Mouse (Mus musculus) erythroblast, embryonic 14.5 days (primary cell): Measurements from ENCODE around the gene Nrsn2. TPM values are rescaled to one million over a fixed set of nuclear protein-coding genes. Genes with fewer than 3 reads are reported as not detected.
A peak's percentile ranks its signal among the peaks of the same experiment; 100 is the strongest.
"Not testable (repeated sequence)": the region's sequence is repeated elsewhere in the genome, so short reads cannot be mapped to it uniquely, and the experiment has no call there.

ENCODE experiments used
- H3K27me3 ChIP-seq: 2 replicates; pipeline ENCODE4 v1.6.1; 2012; ENCODE audit warnings: inconsistent platforms; ENCODE audit not compliant: control insufficient read depth
- H3K36me3 ChIP-seq: 2 replicates; pipeline ENCODE4 v1.6.1; 2012; ENCODE audit warnings: mild to moderate bottlenecking, inconsistent platforms; ENCODE audit not compliant: control insufficient read depth
- H3K4me1 ChIP-seq: 2 replicates; pipeline ENCODE4 v1.6.1; 2012; ENCODE audit warnings: inconsistent platforms; ENCODE audit not compliant: control insufficient read depth
- H3K4me3 ChIP-seq: replicated peaks from 2 replicates; pipeline ENCODE3; 2012; ENCODE audit warnings: moderate library complexity, mild to moderate bottlenecking, inconsistent platforms
- H3K9me3 ChIP-seq: 2 replicates; pipeline ENCODE4 v1.6.1; 2012; ENCODE audit warnings: low read length, inconsistent platforms, mixed read lengths; ENCODE audit not compliant: control insufficient read depth
- GATA1 ChIP-seq: IDR thresholded peaks from 2 replicates; pipeline ENCODE4 v1.6.1; 2012; ENCODE audit warnings: low read length, inconsistent platforms, mixed read lengths
- TAL1 ChIP-seq: IDR thresholded peaks from 3 replicates; pipeline ENCODE4 v1.6.1; 2012; ENCODE audit warnings: low read length, inconsistent platforms, mixed read lengths
- polyA plus RNA-seq: library from polyadenylated mRNA; stranded (reverse); fragments of >175 nt; gene quantifications from 2 replicates; pipeline ENCODE4 v1.2.3, GENCODE M21; 2012

Gene Nrsn2
- polyA plus RNA-seq, 1 experiment: not detected

- TF ChIP-seq TAL1 (no peak), GATA1 (no peak)
- peaks cover 5% of the 10 kb centered on the region; the same call in 1 of the 2 replicates for H3K27me3 ChIP-seq
- H3K36me3 ChIP-seq: no peaks in the 10 kb centered on the region
- peak overlapping the region; percentile 43 for H3K4me3 ChIP-seq
- peaks cover 3% of the 10 kb centered on the region for H3K9me3 ChIP-seq
- H3K4me1 ChIP-seq: peaks cover 15% of the 10 kb centered on the region
Observed at GRCm38 (mm10) chr2:152363245-152364147, 12.9 kb downstream of the Nrsn2 start.

- H3K36me3 ChIP-seq: no peaks in the 10 kb centered on the region
- H3K9me3 ChIP-seq: peaks cover 3% of the 10 kb centered on the region
- no peak for TF ChIP-seq TAL1
- peaks cover 15% of the 10 kb centered on the region for H3K4me1 ChIP-seq
- no peak overlapping the region for H3K4me3 ChIP-seq
- peaks cover 5% of the 10 kb centered on the region; the same call in 1 of the 2 replicates for H3K27me3 ChIP-seq
Observed at GRCm38 (mm10) chr2:152361193-152361592, 15.2 kb downstream of the Nrsn2 start.

DNA sequence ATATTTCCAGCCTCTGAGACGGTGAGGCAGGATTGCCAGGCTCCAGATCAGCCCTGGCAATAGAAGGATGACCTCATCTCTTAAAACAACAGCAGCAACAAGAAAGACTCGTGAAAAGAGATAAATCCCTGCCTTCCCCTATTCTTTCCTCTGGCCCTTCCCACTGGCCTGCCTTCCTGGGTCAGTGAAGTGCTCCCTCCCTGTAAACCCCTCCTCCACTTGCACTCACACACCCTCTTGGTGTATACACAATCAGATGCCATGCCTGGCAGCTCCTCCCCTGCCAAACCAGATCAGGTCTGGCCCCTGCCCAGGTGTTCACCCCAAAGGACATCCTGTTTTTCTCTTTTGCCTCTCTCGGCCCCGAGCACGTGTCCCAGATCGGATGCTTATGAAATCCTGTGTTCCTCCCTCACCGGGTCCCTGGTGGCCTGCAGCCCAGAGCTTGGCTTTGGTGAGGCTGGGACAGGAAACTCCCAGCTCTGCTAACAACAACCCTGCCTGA is 16.1 kb downstream of the Nrsn2 start:
- Histone ChIP-seq H3K9me3 (peaks cover 3% of the 10 kb centered on the region), H3K4me1 (peaks cover 15% of the 10 kb centered on the region), H3K4me3 (no peak overlapping the region), H3K36me3 (no peaks in the 10 kb centered on the region), H3K27me3 (peaks cover 5% of the 10 kb centered on the region; the same call in 1 of the 2 replicates)
- TF ChIP-seq GATA1 (no peak), TAL1 (no peak)

DNA sequence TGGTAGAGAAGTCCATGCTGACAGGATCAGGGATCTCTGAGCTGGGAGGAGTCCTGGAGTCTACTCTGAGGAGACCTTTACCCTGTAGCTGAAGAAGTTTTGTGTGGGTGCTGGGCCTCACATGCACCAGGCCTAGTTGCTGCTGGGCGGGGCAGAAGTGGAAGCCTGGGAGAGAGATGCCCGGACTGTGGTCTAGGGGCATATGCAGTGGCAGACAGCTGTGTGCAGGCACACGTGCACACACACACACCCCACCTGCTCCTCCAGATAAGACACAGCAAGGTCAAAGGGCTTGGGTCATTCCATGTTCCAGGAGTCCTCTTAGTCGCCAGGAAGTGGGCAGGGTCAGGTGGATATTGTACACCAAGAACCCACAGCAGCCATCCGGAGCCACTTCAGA is 16.8 kb downstream of the Nrsn2 start:
- no peak for TF ChIP-seq TAL1
- TF ChIP-seq GATA1: no peak
- Histone ChIP-seq H3K27me3 (peaks cover 5% of the 10 kb centered on the region; the same call in 1 of the 2 replicates), H3K36me3 (no peaks in the 10 kb centered on the region), H3K4me1 (peaks cover 15% of the 10 kb centered on the region), H3K9me3 (peaks cover 3% of the 10 kb centered on the region), H3K4me3 (no peak overlapping the region)

GRCm38 (mm10) chr2:152358977-152359376 is 17.5 kb downstream of the Nrsn2 start:
- H3K27me3 ChIP-seq, H3K4me3 ChIP-seq, H3K9me3 ChIP-seq, H3K36me3 ChIP-seq: not testable (repeated sequence)
- peaks cover 14% of the 10 kb centered on the region for H3K4me1 ChIP-seq

- H3K27me3 ChIP-seq: peaks cover 5% of the 10 kb centered on the region; the same call in 1 of the 2 replicates
- H3K9me3 ChIP-seq: peaks cover 3% of the 10 kb centered on the region
- no peaks in the 10 kb centered on the region for H3K36me3 ChIP-seq
- TF ChIP-seq GATA1: no peak
- TF ChIP-seq TAL1: no peak
- H3K4me1 ChIP-seq: peaks cover 7% of the 10 kb centered on the region
- H3K4me3 ChIP-seq: no peak overlapping the region
Observed at GRCm38 (mm10) chr2:152357254-152357653, 19.2 kb downstream of the Nrsn2 start.

GRCm38 (mm10) chr2:152349842-152350540 is 26.4 kb downstream of the Nrsn2 start:
- Histone ChIP-seq H3K9me3 (no peaks in the 10 kb centered on the region), H3K4me1 (peaks cover 52% of the 10 kb centered on the region), H3K4me3 (no peak overlapping the region), H3K36me3 (no peaks in the 10 kb centered on the region), H3K27me3 (no peaks in the 10 kb centered on the region)
- TF ChIP-seq TAL1 (no peak; the same call in 2 of the 3 replicates), GATA1 (no peak)

DNA sequence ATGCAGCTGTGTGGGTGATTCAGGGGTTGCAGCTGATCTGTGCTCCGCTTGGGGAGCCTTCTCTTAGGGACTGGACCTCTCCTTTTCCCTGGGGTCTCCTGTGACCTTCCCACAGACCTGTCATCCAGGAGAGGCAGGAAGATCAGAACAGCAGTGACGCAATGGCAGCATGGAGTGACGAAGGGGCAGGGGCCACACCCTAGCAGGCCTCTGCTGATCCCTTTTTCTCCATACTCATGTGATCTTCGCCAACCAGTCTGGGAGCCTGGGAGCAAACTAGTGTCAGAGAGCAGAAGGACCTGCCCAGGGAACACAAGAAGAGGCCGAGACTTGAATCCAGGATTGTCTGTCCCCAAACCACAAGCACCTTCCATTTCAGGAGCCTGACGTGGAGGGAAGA is 27.2 kb downstream of the Nrsn2 start:
- peaks cover 59% of the 10 kb centered on the region for H3K4me1 ChIP-seq
- H3K9me3 ChIP-seq: no peaks in the 10 kb centered on the region
- no peak overlapping the region for H3K4me3 ChIP-seq
- H3K36me3 ChIP-seq: no peaks in the 10 kb centered on the region
- no peaks in the 10 kb centered on the region for H3K27me3 ChIP-seq
- TF ChIP-seq GATA1 (no peak), TAL1 (no peak)

GRCm38 (mm10) chr2:152347722-152348121 is 28.7 kb downstream of the Nrsn2 start:
- H3K36me3 ChIP-seq: no peaks in the 10 kb centered on the region
- no peak overlapping the region for H3K4me3 ChIP-seq
- peaks cover 11% of the 10 kb centered on the region for H3K27me3 ChIP-seq
- peaks cover 73% of the 10 kb centered on the region for H3K4me1 ChIP-seq
- no peak for TF ChIP-seq GATA1
- TF ChIP-seq TAL1: no peak
- H3K9me3 ChIP-seq: no peaks in the 10 kb centered on the region
